Mouse (Mus musculus): ENCODE data around the gene Fbxl7.

DNA sequence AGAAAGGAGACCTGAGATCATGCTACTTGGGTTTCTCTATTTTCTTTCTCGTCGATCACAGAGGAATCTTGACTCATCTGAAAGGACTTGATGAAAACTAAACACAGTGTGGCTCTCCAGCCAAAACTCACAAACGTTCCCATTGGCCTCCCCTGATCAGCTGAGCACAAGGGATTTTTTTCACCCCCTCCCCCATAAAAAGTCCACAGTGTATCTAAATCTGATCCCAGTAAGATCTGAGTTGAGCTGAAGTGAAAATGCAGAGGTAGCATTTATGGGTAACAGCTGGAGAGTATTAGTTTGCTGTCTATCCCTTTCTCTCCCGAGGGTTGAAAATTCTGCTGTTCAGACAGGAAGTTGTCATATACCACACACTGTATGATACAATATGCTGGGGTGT lies 2.2 kb downstream of the Fbxl7 start:
- TF ChIP-seq CTCF (IDR thresholded peaks at IDR 0.05; ENCODE audit: low read depth, low read length) (no peak), POLR2A (IDR thresholded peaks at IDR 0.05; ENCODE audit: extremely low read depth, insufficient read depth, low read length) (no peak)

Measured in liver, adult 2 months (tissue).